Mouse (Mus musculus): ENCODE data around the gene Sae1. TPM values are rescaled to one million over a fixed set of nuclear protein-coding genes. Genes with fewer than 3 reads are reported as not detected.
"Not testable (repeated sequence)": the region's sequence is repeated elsewhere in the genome, so short reads cannot be mapped to it uniquely, and the experiment has no call there.

Sae1 gene
- polyA plus RNA-seq, 1 experiment from 2014 or later: 224 TPM

- Histone ChIP-seq H3K4me1 (replicated peaks; ENCODE audit: control insufficient read depth, insufficient read depth, low read length) (peaks cover 1% of the 10 kb centered on the region), H3K4me3 (replicated peaks; ENCODE audit: low read length) (peak overlapping the region; percentile 62), H3K9ac (peak overlapping the region; percentile 51), H3K27ac (peak overlapping the region; percentile 100), H3K27me3 (ENCODE audit: control insufficient read depth, insufficient read depth, low read length) (no peaks in the 10 kb centered on the region), H3K36me3 (replicated peaks; ENCODE audit: control insufficient read depth, insufficient read depth) (no peaks in the 10 kb centered on the region), H3K4me2 (replicated peaks) (peak overlapping the region; percentile 86), H3K9me3 (ENCODE audit: control insufficient read depth, low read length) (no peaks in the 10 kb centered on the region)
- no peak for DNase-seq (ENCODE audit: low spot score)
- 45% methylated on average over 3 of the region's 3 CpGs for WGBS
- ATAC-seq (ENCODE audit: low FRiP score): no peak
Observed at GRCm38 (mm10) chr7:16398387-16399050, 10.9 kb upstream of the Sae1 start.

- ATAC-seq (ENCODE audit: low FRiP score): no peak
- H3K36me3 ChIP-seq (replicated peaks; ENCODE audit: control insufficient read depth, insufficient read depth): no peaks in the 10 kb centered on the region
- no peak overlapping the region for H3K4me3 ChIP-seq (replicated peaks; ENCODE audit: low read length)
- H3K4me2 ChIP-seq (replicated peaks): no peak overlapping the region
- 82% methylated on average over 4 of the region's 4 CpGs for WGBS
- no peak for DNase-seq (ENCODE audit: low spot score)
- H3K9me3 ChIP-seq (ENCODE audit: control insufficient read depth, low read length): no peaks in the 10 kb centered on the region
- H3K27ac ChIP-seq: no peak overlapping the region
- H3K27me3 ChIP-seq (ENCODE audit: control insufficient read depth, insufficient read depth, low read length): no peaks in the 10 kb centered on the region
- no peak overlapping the region for H3K9ac ChIP-seq
- H3K4me1 ChIP-seq (replicated peaks; ENCODE audit: control insufficient read depth, insufficient read depth, low read length): no peaks in the 10 kb centered on the region; the same call in 1 of the 2 replicates
Observed at GRCm38 (mm10) chr7:16397465-16397864, 9.9 kb upstream of the Sae1 start.

- 0% methylated on average over 2 of the region's 2 CpGs for WGBS
- Histone ChIP-seq H3K27me3 (ENCODE audit: control insufficient read depth, insufficient read depth, low read length) (no peaks in the 10 kb centered on the region), H3K36me3 (replicated peaks; ENCODE audit: control insufficient read depth, insufficient read depth) (no peaks in the 10 kb centered on the region), H3K4me2 (replicated peaks) (no peak overlapping the region), H3K27ac (no peak overlapping the region), H3K9ac (no peak overlapping the region), H3K9me3 (ENCODE audit: control insufficient read depth, low read length) (no peaks in the 10 kb centered on the region), H3K4me1 (replicated peaks; ENCODE audit: control insufficient read depth, insufficient read depth, low read length) (no peaks in the 10 kb centered on the region; the same call in 1 of the 2 replicates), H3K4me3 (replicated peaks; ENCODE audit: low read length) (no peak overlapping the region)
- ATAC-seq (ENCODE audit: low FRiP score) (no peak), DNase-seq (ENCODE audit: low spot score) (peak; percentile 80)
Observed at GRCm38 (mm10) chr7:16395944-16396343, 8.3 kb upstream of the Sae1 start.

GRCm38 (mm10) chr7:16392923-16393322 is 5.3 kb upstream of the Sae1 start:
- H3K4me2 ChIP-seq (replicated peaks): no peak overlapping the region
- WGBS: 51% methylated on average over 4 of the region's 4 CpGs
- H3K27ac ChIP-seq: no peak overlapping the region
- ATAC-seq (ENCODE audit: low FRiP score): no peak
- no peak overlapping the region for H3K4me3 ChIP-seq (replicated peaks; ENCODE audit: low read length)
- no peaks in the 10 kb centered on the region for H3K27me3 ChIP-seq (ENCODE audit: control insufficient read depth, insufficient read depth, low read length)
- H3K9me3 ChIP-seq (ENCODE audit: control insufficient read depth, low read length): no peaks in the 10 kb centered on the region
- no peaks in the 10 kb centered on the region for H3K36me3 ChIP-seq (replicated peaks; ENCODE audit: control insufficient read depth, insufficient read depth)
- no peaks in the 10 kb centered on the region for H3K4me1 ChIP-seq (replicated peaks; ENCODE audit: control insufficient read depth, insufficient read depth, low read length)
- DNase-seq (ENCODE audit: low spot score): no peak
- no peak overlapping the region for H3K9ac ChIP-seq

- not testable (repeated sequence) for H3K4me3 ChIP-seq (replicated peaks; ENCODE audit: low read length); H3K27ac ChIP-seq; H3K9me3 ChIP-seq (ENCODE audit: control insufficient read depth, low read length); DNase-seq (ENCODE audit: low spot score); H3K27me3 ChIP-seq (ENCODE audit: control insufficient read depth, insufficient read depth, low read length); H3K9ac ChIP-seq; ATAC-seq (ENCODE audit: low FRiP score); H3K36me3 ChIP-seq (replicated peaks; ENCODE audit: control insufficient read depth, insufficient read depth); H3K4me2 ChIP-seq (replicated peaks)
- WGBS: 85% methylated on average over 2 of the region's 2 CpGs
- peaks cover 11% of the 10 kb centered on the region for H3K4me1 ChIP-seq (replicated peaks; ENCODE audit: control insufficient read depth, insufficient read depth, low read length)
Observed at GRCm38 (mm10) chr7:16389942-16390341, 2.3 kb upstream of the Sae1 start.

- Histone ChIP-seq H3K4me2 (replicated peaks) (no peak overlapping the region), H3K36me3 (replicated peaks; ENCODE audit: control insufficient read depth, insufficient read depth) (peaks cover 58% of the 10 kb centered on the region), H3K9ac (no peak overlapping the region), H3K4me3 (replicated peaks; ENCODE audit: low read length) (no peak overlapping the region), H3K4me1 (replicated peaks; ENCODE audit: control insufficient read depth, insufficient read depth, low read length) (no peaks in the 10 kb centered on the region), H3K27ac (no peak overlapping the region), H3K9me3 (ENCODE audit: control insufficient read depth, low read length) (no peaks in the 10 kb centered on the region), H3K27me3 (ENCODE audit: control insufficient read depth, insufficient read depth, low read length) (no peaks in the 10 kb centered on the region)
- DNase-seq (ENCODE audit: low spot score) (peak; percentile 24), ATAC-seq (ENCODE audit: low FRiP score) (no peak)
- WGBS: 97% methylated on average over 1 of the region's 1 CpGs
Observed at GRCm38 (mm10) chr7:16376505-16376904, 11.1 kb downstream of the Sae1 start.

GRCm38 (mm10) chr7:16374989-16375388 is 12.6 kb downstream of the Sae1 start:
- Histone ChIP-seq H3K4me1 (replicated peaks; ENCODE audit: control insufficient read depth, insufficient read depth, low read length) (no peaks in the 10 kb centered on the region), H3K4me2 (replicated peaks) (no peak overlapping the region), H3K9me3 (ENCODE audit: control insufficient read depth, low read length) (no peaks in the 10 kb centered on the region), H3K36me3 (replicated peaks; ENCODE audit: control insufficient read depth, insufficient read depth) (peaks cover 65% of the 10 kb centered on the region), H3K27ac (no peak overlapping the region), H3K27me3 (ENCODE audit: control insufficient read depth, insufficient read depth, low read length) (no peaks in the 10 kb centered on the region), H3K9ac (no peak overlapping the region), H3K4me3 (replicated peaks; ENCODE audit: low read length) (no peak overlapping the region)
- ATAC-seq (ENCODE audit: low FRiP score): no peak
- WGBS: 93% methylated on average over 5 of the region's 5 CpGs
- DNase-seq (ENCODE audit: low spot score): peak; percentile 16

- H3K9ac ChIP-seq: no peak overlapping the region
- H3K4me1 ChIP-seq (replicated peaks; ENCODE audit: control insufficient read depth, insufficient read depth, low read length): no peaks in the 10 kb centered on the region
- ATAC-seq (ENCODE audit: low FRiP score) (no peak), DNase-seq (ENCODE audit: low spot score) (peak; percentile 41)
- no peak overlapping the region for H3K4me3 ChIP-seq (replicated peaks; ENCODE audit: low read length)
- WGBS: 75% methylated on average over 2 of the region's 2 CpGs
- H3K27me3 ChIP-seq (ENCODE audit: control insufficient read depth, insufficient read depth, low read length): no peaks in the 10 kb centered on the region
- H3K36me3 ChIP-seq (replicated peaks; ENCODE audit: control insufficient read depth, insufficient read depth): peaks cover 75% of the 10 kb centered on the region
- no peak overlapping the region for H3K4me2 ChIP-seq (replicated peaks)
- no peak overlapping the region for H3K27ac ChIP-seq
- H3K9me3 ChIP-seq (ENCODE audit: control insufficient read depth, low read length): no peaks in the 10 kb centered on the region
Observed at GRCm38 (mm10) chr7:16373719-16374118, 13.9 kb downstream of the Sae1 start.

GRCm38 (mm10) chr7:16370596-16370995 is 17.0 kb downstream of the Sae1 start:
- Histone ChIP-seq H3K4me3 (replicated peaks; ENCODE audit: low read length) (no peak overlapping the region), H3K9me3 (ENCODE audit: control insufficient read depth, low read length) (no peaks in the 10 kb centered on the region), H3K9ac (no peak overlapping the region), H3K4me1 (replicated peaks; ENCODE audit: control insufficient read depth, insufficient read depth, low read length) (no peaks in the 10 kb centered on the region), H3K27ac (no peak overlapping the region), H3K4me2 (replicated peaks) (no peak overlapping the region), H3K27me3 (ENCODE audit: control insufficient read depth, insufficient read depth, low read length) (no peaks in the 10 kb centered on the region), H3K36me3 (replicated peaks; ENCODE audit: control insufficient read depth, insufficient read depth) (peaks cover 75% of the 10 kb centered on the region)
- DNase-seq (ENCODE audit: low spot score) (no peak), ATAC-seq (ENCODE audit: low FRiP score) (no peak)
- 96% methylated on average over 2 of the region's 2 CpGs for WGBS

GRCm38 (mm10) chr7:16368835-16369234 is 18.8 kb downstream of the Sae1 start:
- 93% methylated on average over 2 of the region's 2 CpGs for WGBS
- peaks cover 82% of the 10 kb centered on the region for H3K36me3 ChIP-seq (replicated peaks; ENCODE audit: control insufficient read depth, insufficient read depth)
- no peak overlapping the region for H3K27ac ChIP-seq

More at GRCm38 (mm10) chr7:16368835-16369234, 18.8 kb downstream of the Sae1 start:
- H3K9me3 ChIP-seq (ENCODE audit: control insufficient read depth, low read length): no peaks in the 10 kb centered on the region
- no peaks in the 10 kb centered on the region for H3K4me1 ChIP-seq (replicated peaks; ENCODE audit: control insufficient read depth, insufficient read depth, low read length)
- H3K4me2 ChIP-seq (replicated peaks): no peak overlapping the region
- DNase-seq (ENCODE audit: low spot score): no peak
- no peak overlapping the region for H3K9ac ChIP-seq
- H3K4me3 ChIP-seq (replicated peaks; ENCODE audit: low read length): no peak overlapping the region
- H3K27me3 ChIP-seq (ENCODE audit: control insufficient read depth, insufficient read depth, low read length): no peaks in the 10 kb centered on the region
- ATAC-seq (ENCODE audit: low FRiP score): no peak
